ENCODE assay signal across 8 mouse cellular contexts in genomic region chr9:44361190-44361917, GRCm38 (mm10). TPM values are rescaled to one million over a fixed set of nuclear protein-coding genes. Genes with fewer than 3 reads are reported as not detected.
DNase-seq lines count a peak whose midpoint lies in the region; ATAC-seq and TF ChIP-seq lines count a peak whose summit lies in the region.

Gene Vps11, minus strand, starts transcription at chr9:44361670.

- peaks cover 5% of the 10 kb centered on the region; the same call in 1 of the 2 replicates for H3K4me1 ChIP-seq in embryonic facial prominence, embryonic 14.5 days (ENCODE audit: control insufficient read depth, insufficient read depth, low read length)
- H3K4me1 ChIP-seq in heart, adult 2 months (ENCODE audit: control insufficient read depth, insufficient read depth, low read length) = no peaks in the 10 kb centered on the region
- H3K4me1 ChIP-seq in limb, embryonic 13.5 days = peaks cover 8% of the 10 kb centered on the region
- H3K4me1 ChIP-seq in midbrain, embryonic 16.5 days (ENCODE audit: control insufficient read depth, insufficient read depth, low read length) = peaks cover 8% of the 10 kb centered on the region

- H3K79me2 ChIP-seq in heart, adult 2 months (replicated peaks; ENCODE audit: control insufficient read depth, insufficient read depth, low read length) = no peaks in the 10 kb centered on the region

- intact Hi-C loops in heart, adult 2 months (cut with DNase I) = no loop called here

- H3K27me3 ChIP-seq in embryonic facial prominence, embryonic 14.5 days (replicated peaks; ENCODE audit: control insufficient read depth, insufficient read depth, low read length) = no peaks in the 10 kb centered on the region
- H3K27me3 ChIP-seq in heart, adult 2 months (ENCODE audit: control insufficient read depth, insufficient read depth, low read length) = no peaks in the 10 kb centered on the region
- H3K27me3 ChIP-seq in limb, embryonic 13.5 days = no peaks in the 10 kb centered on the region
- no peaks in the 10 kb centered on the region for H3K27me3 ChIP-seq in midbrain, embryonic 16.5 days (ENCODE audit: control insufficient read depth, insufficient read depth, low read depth, low read length)

- peak; percentile 98 for TF ChIP-seq POLR2A in heart, adult 2 months (IDR thresholded peaks at IDR 0.05; ENCODE audit: insufficient read depth, low read depth, low read length)

- TF ChIP-seq EP300 in heart, adult 2 months (IDR thresholded peaks at IDR 0.05; ENCODE audit: insufficient read depth, low read depth, low read length) = peak; percentile 91

- H3K27ac ChIP-seq in embryonic facial prominence, embryonic 14.5 days (replicated peaks; ENCODE audit: low read depth, low read length) = peak within 1 kb of the TSS; percentile 73
- H3K27ac ChIP-seq in heart, adult 2 months = peak within 1 kb of the TSS; percentile 87
- 0 out of 2 replicates have a peak within 1 kb of the TSS, but pooled peaks have one; percentile 28 for H3K27ac ChIP-seq in limb, embryonic 13.5 days
- H3K27ac ChIP-seq in midbrain, embryonic 16.5 days (ENCODE audit: low read length) = peak within 1 kb of the TSS; percentile 83

- H3K4me3 ChIP-seq in embryonic facial prominence, embryonic 14.5 days (ENCODE audit: low read depth, low read length) = peak within 1 kb of the TSS; percentile 91
- H3K4me3 ChIP-seq in heart, adult 2 months = peak within 1 kb of the TSS; percentile 84
- peak within 1 kb of the TSS; percentile 95 for H3K4me3 ChIP-seq in limb, embryonic 13.5 days
- peak within 1 kb of the TSS; percentile 94 for H3K4me3 ChIP-seq in midbrain, embryonic 16.5 days (ENCODE audit: low read depth, low read length)

- peak; percentile 31; the same call in 1 of the 2 replicates for TF ChIP-seq CTCF in heart, adult 2 months (IDR thresholded peaks at IDR 0.05)

- H3K9ac ChIP-seq in embryonic facial prominence, embryonic 14.5 days (ENCODE audit: low read depth, low read length) = peak within 1 kb of the TSS; percentile 90
- peak within 1 kb of the TSS; percentile 86 for H3K9ac ChIP-seq in heart, adult 2 months (ENCODE audit: low read depth, low read length)
- peak within 1 kb of the TSS; percentile 87 for H3K9ac ChIP-seq in limb, embryonic 13.5 days
- peak within 1 kb of the TSS; percentile 93 for H3K9ac ChIP-seq in midbrain, embryonic 16.5 days (ENCODE audit: low read depth, low read length)

- DNase-seq in 3T3-L1 (ENCODE audit: low read depth, low spot score) = peak; percentile 97
- peak; percentile 90 to 93 for DNase-seq in adrenal gland, postnatal 4 days (ENCODE audit: low spot score in 2 of 2)
- peak; percentile 98 for DNase-seq in embryonic facial prominence, embryonic 14.5 days (ENCODE audit: low spot score)
- DNase-seq in heart, adult 2 months = peak; percentile 94 to 95
- peak; percentile 95 to 96 for DNase-seq in kidney, adult 8-10 months
- peak; percentile 92 to 97 for DNase-seq in spleen, postnatal 10 days (ENCODE audit: low spot score in 2 of 2)

- no peaks in the 10 kb centered on the region for H3K9me3 ChIP-seq in embryonic facial prominence, embryonic 14.5 days (ENCODE audit: control insufficient read depth, low read length)
- no peaks in the 10 kb centered on the region for H3K9me3 ChIP-seq in limb, embryonic 13.5 days
- H3K9me3 ChIP-seq in midbrain, embryonic 16.5 days (replicated peaks; ENCODE audit: control insufficient read depth, low read length, poor library complexity, severe bottlenecking) = no peaks in the 10 kb centered on the region

- peak within 1 kb of the TSS; percentile 59 for H3K4me2 ChIP-seq in embryonic facial prominence, embryonic 14.5 days (ENCODE audit: low read depth, low read length)
- H3K4me2 ChIP-seq in limb, embryonic 13.5 days (replicated peaks) = peak within 1 kb of the TSS; percentile 88
- H3K4me2 ChIP-seq in midbrain, embryonic 16.5 days (ENCODE audit: low read length) = peak within 1 kb of the TSS; percentile 96

- under 1% methylated on average over 41 of the region's 44 CpGs for WGBS in embryonic facial prominence, embryonic 14.5 days
- under 1% methylated on average over 44 of the region's 44 CpGs for WGBS in heart, adult 2 months
- WGBS in limb, embryonic 13.5 days = under 1% methylated on average over 44 of the region's 44 CpGs
- WGBS in midbrain, embryonic 16.5 days = under 1% methylated on average over 44 of the region's 44 CpGs

- peak; percentile 94 for ATAC-seq in embryonic facial prominence, embryonic 14.5 days (ENCODE audit: low read depth)
- ATAC-seq in limb, embryonic 13.5 days (ENCODE audit: low FRiP score, low read depth) = peak; percentile 94
- ATAC-seq in midbrain, embryonic 16.5 days = peak; percentile 93

- peaks cover 29% of the 10 kb centered on the region for H3K36me3 ChIP-seq in embryonic facial prominence, embryonic 14.5 days (ENCODE audit: control insufficient read depth, insufficient read depth, low read length)
- H3K36me3 ChIP-seq in heart, adult 2 months (ENCODE audit: control insufficient read depth, insufficient read depth, low read length) = no peaks in the 10 kb centered on the region
- peaks cover 34% of the 10 kb centered on the region for H3K36me3 ChIP-seq in limb, embryonic 13.5 days
- H3K36me3 ChIP-seq in midbrain, embryonic 16.5 days (ENCODE audit: control insufficient read depth, insufficient read depth, low read length) = peaks cover 14% of the 10 kb centered on the region

RNA-seq across cellular contexts. Expression of gene Vps11, which starts in this region (rescaled TPM):
- total RNA-seq in adrenal gland, postnatal 4 days (2021) = 10 to 100 TPM; 65.2 to 73.1 TPM
- 24.5 and 25.8 TPM in 2 replicates for polyA plus RNA-seq in embryonic facial prominence, embryonic 14.5 days (2014; fragmentation: Nextera tagmentation; extraction: Ambion mirVana)
- total RNA-seq in heart, adult 2 months (2021) = 10 to 100 TPM; 13.9 to 15.3 TPM
- polyA plus RNA-seq in heart, adult 2 months (2012; rRNA removed) = 15.5 and 17.9 TPM in 2 replicates
- polyA plus RNA-seq in limb, embryonic 13.5 days (2015; fragmentation: Nextera tagmentation; extraction: Ambion mirVana) = 27.8 and 28.9 TPM in 2 replicates
- polyA plus RNA-seq in midbrain, embryonic 16.5 days (2015; fragmentation: Nextera tagmentation; extraction: Ambion mirVana) = 40.6 and 45.6 TPM in 2 replicates

Comparison
In these comparisons a context has a peak if more than half of its experiments do, and no peak if none do; other contexts are left out.
1. Peak in every context shown above with its lines: DNase-seq, ATAC-seq, H3K4me3 ChIP-seq and H3K27ac ChIP-seq.
2. RNA of gene Vps11 (total RNA-seq): 65.2 to 73.1 TPM in adrenal gland, postnatal 4 days; 13.9 to 15.3 TPM in heart, adult 2 months; every median in the first group is over 4 times any median in the second.
3. H3K27ac ChIP-seq: peak in every context shown above with its lines; median percentile 87 in heart, adult 2 months; 83 in midbrain, embryonic 16.5 days; 73 in embryonic facial prominence, embryonic 14.5 days; 28 in limb, embryonic 13.5 days.